ENCODE assay signal across 15 mouse cellular contexts in genomic region chr16:17102630-17103220, GRCm38 (mm10). TPM values are rescaled to one million over a fixed set of nuclear protein-coding genes. Genes with fewer than 3 reads are reported as not detected.
DNase-seq lines count a peak whose midpoint lies in the region; ATAC-seq and TF ChIP-seq lines count a peak whose summit lies in the region.
"Had no signal": no experiment of that assay in that cellular context is flagged by ENCODE, and none has a peak within 500 bp of the region (broad histone marks: within the 10 kb centered on the region; RNA-seq: fewer than 3 reads in every experiment).

No protein-coding gene starts in this region.

- DNase-seq in adrenal gland, postnatal 14 days = peak; percentile 35
- DNase-seq in adrenal gland, adult 2 months = no peak
- no peak for DNase-seq in lung, postnatal 0 days (ENCODE audit: low spot score)
- no peak for DNase-seq in lung, adult 2 months
- no peak for DNase-seq in limb, embryonic 14.5 days (ENCODE audit: low spot score)
- DNase-seq in liver, embryonic 11.5 days (ENCODE audit: low spot score) = no peak
- DNase-seq: cerebellum, adult 8-10 months; liver, postnatal 0 days; right cerebral cortex, postnatal 25 days had no signal

- no peak overlapping the region for H3K4me2 ChIP-seq in hindbrain, embryonic 16.5 days (ENCODE audit: low read length)
- no peak overlapping the region for H3K4me2 ChIP-seq in hindbrain, embryonic 12.5 days (replicated peaks)
- no peak overlapping the region for H3K4me2 ChIP-seq in lung, postnatal 0 days (replicated peaks; ENCODE audit: low read depth, low read length)
- no peak overlapping the region for H3K4me2 ChIP-seq in limb, embryonic 14.5 days (replicated peaks; ENCODE audit: low read depth, low read length, severe bottlenecking)
- H3K4me2 ChIP-seq in liver, embryonic 11.5 days = no peak overlapping the region
- H3K4me2 ChIP-seq: embryonic facial prominence, embryonic 15.5 days had no signal

- no peaks in the 10 kb centered on the region for H3K27me3 ChIP-seq in hindbrain, embryonic 16.5 days (replicated peaks; ENCODE audit: control insufficient read depth, insufficient read depth, low read length)
- no peaks in the 10 kb centered on the region for H3K27me3 ChIP-seq in hindbrain, embryonic 12.5 days
- H3K27me3 ChIP-seq in lung, postnatal 0 days (replicated peaks; ENCODE audit: insufficient read depth, low read length) = no peaks in the 10 kb centered on the region
- H3K27me3 ChIP-seq in limb, embryonic 14.5 days (ENCODE audit: control insufficient read depth, insufficient read depth, low read length) = no peaks in the 10 kb centered on the region
- no peaks in the 10 kb centered on the region for H3K27me3 ChIP-seq in liver, embryonic 11.5 days (replicated peaks; ENCODE audit: control insufficient read depth, insufficient read depth, low read length)
- H3K27me3 ChIP-seq: embryonic facial prominence, embryonic 15.5 days had no signal

- TF ChIP-seq CTCF in lung, postnatal 0 days (IDR thresholded peaks at IDR 0.05) = no peak
- no peak for TF ChIP-seq CTCF in lung, adult 2 months (IDR thresholded peaks at IDR 0.05; ENCODE audit: insufficient read depth, low read length)

- H3K9ac ChIP-seq in hindbrain, embryonic 16.5 days (ENCODE audit: low read depth, low read length) = no peak overlapping the region
- no peak overlapping the region for H3K9ac ChIP-seq in hindbrain, embryonic 12.5 days
- H3K9ac ChIP-seq in lung, postnatal 0 days (replicated peaks; ENCODE audit: low read depth) = no peak overlapping the region
- H3K9ac ChIP-seq in limb, embryonic 14.5 days (ENCODE audit: low read depth, low read length, severe bottlenecking) = no peak overlapping the region
- H3K9ac ChIP-seq in liver, embryonic 11.5 days (ENCODE audit: low read depth, low read length) = no peak overlapping the region
- H3K9ac ChIP-seq: embryonic facial prominence, embryonic 15.5 days; liver, postnatal 0 days had no signal

- H3K9me3 ChIP-seq in hindbrain, embryonic 16.5 days (ENCODE audit: control insufficient read depth, low read length) = no peaks in the 10 kb centered on the region
- H3K9me3 ChIP-seq in hindbrain, embryonic 12.5 days (replicated peaks) = no peaks in the 10 kb centered on the region
- H3K9me3 ChIP-seq in lung, postnatal 0 days (ENCODE audit: low read length) = no peaks in the 10 kb centered on the region
- H3K9me3 ChIP-seq in limb, embryonic 14.5 days (ENCODE audit: control insufficient read depth, low read length) = no peaks in the 10 kb centered on the region
- H3K9me3 ChIP-seq in liver, embryonic 11.5 days (ENCODE audit: control insufficient read depth, low read length) = no peaks in the 10 kb centered on the region
- H3K9me3 ChIP-seq: embryonic facial prominence, embryonic 15.5 days had no signal

- no peak for TF ChIP-seq POLR2A in lung, adult 2 months (IDR thresholded peaks at IDR 0.05; ENCODE audit: borderline replicate concordance, extremely low read depth, low read depth, low read length)
- no peak for TF ChIP-seq POLR2A in limb, embryonic 14.5 days (IDR thresholded peaks at IDR 0.05; ENCODE audit: borderline replicate concordance, extremely low read depth, insufficient read depth, insufficient read length)

- 62% methylated on average over 7 of the region's 7 CpGs for WGBS in hindbrain, embryonic 16.5 days
- 84% methylated on average over 7 of the region's 7 CpGs for WGBS in hindbrain, embryonic 12.5 days
- 52% methylated on average over 7 of the region's 7 CpGs for WGBS in lung, postnatal 0 days
- 56% methylated on average over 7 of the region's 7 CpGs for WGBS in lung, adult 2 months
- 54% methylated on average over 7 of the region's 7 CpGs for WGBS in limb, embryonic 14.5 days
- 82% methylated on average over 7 of the region's 7 CpGs for WGBS in liver, embryonic 11.5 days

- no peak overlapping the region for H3K27ac ChIP-seq in hindbrain, embryonic 16.5 days (ENCODE audit: low read depth, low read length)
- no peak overlapping the region for H3K27ac ChIP-seq in hindbrain, embryonic 12.5 days
- no peak overlapping the region for H3K27ac ChIP-seq in lung, postnatal 0 days (ENCODE audit: low read length)
- no peak overlapping the region; the same call in 1 of the 2 replicates for H3K27ac ChIP-seq in limb, embryonic 14.5 days (replicated peaks; ENCODE audit: low read depth, low read length)
- no peak overlapping the region for H3K27ac ChIP-seq in liver, embryonic 11.5 days (ENCODE audit: low read depth, low read length)
- H3K27ac ChIP-seq: embryonic facial prominence, embryonic 15.5 days had no signal

- TF ChIP-seq EP300 in lung, postnatal 0 days (IDR thresholded peaks at IDR 0.05) = no peak

- H3K4me3 ChIP-seq in hindbrain, embryonic 16.5 days (ENCODE audit: low read length) = no peak overlapping the region
- no peak overlapping the region for H3K4me3 ChIP-seq in hindbrain, embryonic 12.5 days
- H3K4me3 ChIP-seq in lung, postnatal 0 days (ENCODE audit: low read depth, low read length) = no peak overlapping the region
- H3K4me3 ChIP-seq in lung, adult 2 months (replicated peaks; ENCODE audit: extremely low read depth, low read depth, low read length) = no peak overlapping the region
- H3K4me3 ChIP-seq in limb, embryonic 14.5 days (replicated peaks; ENCODE audit: low read length) = no peak overlapping the region
- no peak overlapping the region for H3K4me3 ChIP-seq in liver, embryonic 11.5 days (ENCODE audit: low read depth, low read length)
- H3K4me3 ChIP-seq: embryonic facial prominence, embryonic 15.5 days had no signal

- ATAC-seq in hindbrain, embryonic 16.5 days = peak; percentile 75
- no peak for ATAC-seq in hindbrain, embryonic 12.5 days (ENCODE audit: low FRiP score)
- ATAC-seq in lung, postnatal 0 days = peak; percentile 25; the same call in 1 of the 2 replicates
- ATAC-seq in limb, embryonic 14.5 days (ENCODE audit: low FRiP score, low read depth) = peak; percentile 25; the same call in 1 of the 2 replicates
- ATAC-seq in liver, embryonic 11.5 days (replicated peaks; ENCODE audit: low FRiP score) = no peak
- ATAC-seq: intestine, postnatal 0 days; liver, postnatal 0 days; midbrain, embryonic 16.5 days had no signal

- H3K36me3 ChIP-seq in hindbrain, embryonic 16.5 days (ENCODE audit: control insufficient read depth, insufficient read depth, low read length) = peaks cover 14% of the 10 kb centered on the region
- peaks cover 89% of the 10 kb centered on the region for H3K36me3 ChIP-seq in hindbrain, embryonic 12.5 days
- peaks cover 32% of the 10 kb centered on the region for H3K36me3 ChIP-seq in lung, postnatal 0 days (ENCODE audit: insufficient read depth, low read length)
- peaks cover 79% of the 10 kb centered on the region for H3K36me3 ChIP-seq in limb, embryonic 14.5 days (ENCODE audit: control insufficient read depth, insufficient read depth, low read length)
- H3K36me3 ChIP-seq in liver, embryonic 11.5 days (ENCODE audit: control insufficient read depth, insufficient read depth, low read length) = peaks cover 38% of the 10 kb centered on the region

- no peaks in the 10 kb centered on the region; the same call in 1 of the 2 replicates for H3K4me1 ChIP-seq in hindbrain, embryonic 16.5 days (ENCODE audit: control insufficient read depth, insufficient read depth, low read depth, low read length)
- H3K4me1 ChIP-seq in hindbrain, embryonic 12.5 days = no peaks in the 10 kb centered on the region
- peaks cover 3% of the 10 kb centered on the region; the same call in 1 of the 2 replicates for H3K4me1 ChIP-seq in lung, postnatal 0 days (ENCODE audit: insufficient read depth, low read depth, low read length)
- peaks cover 2% of the 10 kb centered on the region; the same call in 1 of the 2 replicates for H3K4me1 ChIP-seq in lung, adult 2 months (ENCODE audit: control insufficient read depth, insufficient read depth, low read length)
- H3K4me1 ChIP-seq in limb, embryonic 14.5 days (ENCODE audit: control insufficient read depth, insufficient read depth, low read length) = no peaks in the 10 kb centered on the region
- no peaks in the 10 kb centered on the region for H3K4me1 ChIP-seq in liver, embryonic 11.5 days (replicated peaks; ENCODE audit: control insufficient read depth, insufficient read depth, low read length)

RNA-seq across cellular contexts. Expression of gene Ppil2, which starts 8.3 kb away (rescaled TPM):
- 84.2 and 97.6 TPM in 2 replicates for total RNA-seq in adrenal gland, postnatal 14 days (2021)
- 10 to 100 TPM; 80.3 to 98.6 TPM for total RNA-seq in adrenal gland, adult 2 months (2021)
- polyA plus RNA-seq in adrenal gland, adult 2 months (2012; rRNA removed) = 75.6 and 87.1 TPM in 2 replicates
- 135 and 142 TPM in 2 replicates for polyA plus RNA-seq in hindbrain, embryonic 16.5 days (2015; fragmentation: Nextera tagmentation; extraction: Ambion mirVana)
- polyA plus RNA-seq in hindbrain, embryonic 12.5 days (2016; fragmentation: Nextera tagmentation; extraction: Ambion mirVana) = 154 and 157 TPM in 2 replicates
- 82.2 and 91.4 TPM in 2 replicates for polyA plus RNA-seq in lung, postnatal 0 days (2015; fragmentation: Nextera tagmentation; extraction: Ambion mirVana)
- 66.5 and 74.0 TPM in 2 replicates for polyA plus RNA-seq in lung, adult 2 months (2012; rRNA removed)
- polyA plus RNA-seq in limb, embryonic 14.5 days (2012; rRNA removed) = 126 and 131 TPM in 2 replicates
- polyA plus RNA-seq in limb, embryonic 14.5 days (2014; fragmentation: Nextera tagmentation; extraction: Ambion mirVana) = 116 and 133 TPM in 2 replicates
- polyA plus RNA-seq in liver, embryonic 11.5 days (2014; fragmentation: Nextera tagmentation; extraction: Ambion mirVana) = 111 TPM in 2 replicates

RNA-seq across cellular contexts. Expression of gene 2610318N02Rik, which starts 22.2 kb away (rescaled TPM):
- 2.4 and 3.5 TPM in 2 replicates for total RNA-seq in adrenal gland, postnatal 14 days (2021)
- total RNA-seq in adrenal gland, adult 2 months (2021) = 1 to 10 TPM; 1.2 to 1.9 TPM
- polyA plus RNA-seq in adrenal gland, adult 2 months (2012; rRNA removed) = 0.30 and 0.75 TPM in 2 replicates
- 13.0 and 13.3 TPM in 2 replicates for polyA plus RNA-seq in hindbrain, embryonic 16.5 days (2015; fragmentation: Nextera tagmentation; extraction: Ambion mirVana)
- polyA plus RNA-seq in hindbrain, embryonic 12.5 days (2016; fragmentation: Nextera tagmentation; extraction: Ambion mirVana) = 55.0 and 60.0 TPM in 2 replicates
- polyA plus RNA-seq in lung, postnatal 0 days (2015; fragmentation: Nextera tagmentation; extraction: Ambion mirVana) = 0.90 and 1.3 TPM in 2 replicates
- 0.89 and 1.2 TPM in 2 replicates for polyA plus RNA-seq in lung, adult 2 months (2012; rRNA removed)
- polyA plus RNA-seq in limb, embryonic 14.5 days (2012; rRNA removed) = 52.6 and 70.6 TPM in 2 replicates
- 26.3 and 26.4 TPM in 2 replicates for polyA plus RNA-seq in limb, embryonic 14.5 days (2014; fragmentation: Nextera tagmentation; extraction: Ambion mirVana)
- 52.6 and 56.8 TPM in 2 replicates for polyA plus RNA-seq in liver, embryonic 11.5 days (2014; fragmentation: Nextera tagmentation; extraction: Ambion mirVana)
- total RNA-seq: neutrophil, adult 5-6 weeks had no signal

RNA-seq across cellular contexts. Expression of gene Sdf2l1, which starts 29.5 kb away (rescaled TPM):
- 21.0 and 23.8 TPM in 2 replicates for total RNA-seq in adrenal gland, postnatal 14 days (2021)
- 10 to 100 TPM; 33.2 to 42.4 TPM for total RNA-seq in adrenal gland, adult 2 months (2021)
- 45.0 and 64.6 TPM in 2 replicates for polyA plus RNA-seq in adrenal gland, adult 2 months (2012; rRNA removed)
- polyA plus RNA-seq in hindbrain, embryonic 16.5 days (2015; fragmentation: Nextera tagmentation; extraction: Ambion mirVana) = 37.8 and 39.6 TPM in 2 replicates
- polyA plus RNA-seq in hindbrain, embryonic 12.5 days (2016; fragmentation: Nextera tagmentation; extraction: Ambion mirVana) = 57.6 and 67.0 TPM in 2 replicates
- polyA plus RNA-seq in lung, postnatal 0 days (2015; fragmentation: Nextera tagmentation; extraction: Ambion mirVana) = 20.6 and 34.6 TPM in 2 replicates
- 29.1 and 37.2 TPM in 2 replicates for polyA plus RNA-seq in lung, adult 2 months (2012; rRNA removed)
- 34.8 and 35.8 TPM in 2 replicates for polyA plus RNA-seq in limb, embryonic 14.5 days (2012; rRNA removed)
- 32.2 and 38.8 TPM in 2 replicates for polyA plus RNA-seq in limb, embryonic 14.5 days (2014; fragmentation: Nextera tagmentation; extraction: Ambion mirVana)
- polyA plus RNA-seq in liver, embryonic 11.5 days (2014; fragmentation: Nextera tagmentation; extraction: Ambion mirVana) = 96.3 and 108 TPM in 2 replicates

RNA-seq across cellular contexts. Expression of gene Ypel1, which starts 33.2 kb away (rescaled TPM):
- 5.2 and 5.3 TPM in 2 replicates for total RNA-seq in adrenal gland, postnatal 14 days (2021)
- total RNA-seq in adrenal gland, adult 2 months (2021) = 1 to 10 TPM; 6.6 TPM
- polyA plus RNA-seq in adrenal gland, adult 2 months (2012; rRNA removed) = 8.3 and 10.0 TPM in 2 replicates
- 104 and 114 TPM in 2 replicates for polyA plus RNA-seq in hindbrain, embryonic 16.5 days (2015; fragmentation: Nextera tagmentation; extraction: Ambion mirVana)
- 96.2 and 105 TPM in 2 replicates for polyA plus RNA-seq in hindbrain, embryonic 12.5 days (2016; fragmentation: Nextera tagmentation; extraction: Ambion mirVana)
- 10.6 and 15.1 TPM in 2 replicates for polyA plus RNA-seq in lung, postnatal 0 days (2015; fragmentation: Nextera tagmentation; extraction: Ambion mirVana)
- 1.2 and 2.2 TPM in 2 replicates for polyA plus RNA-seq in lung, adult 2 months (2012; rRNA removed)
- polyA plus RNA-seq in limb, embryonic 14.5 days (2012; rRNA removed) = 20.3 and 20.7 TPM in 2 replicates
- 36.9 and 42.9 TPM in 2 replicates for polyA plus RNA-seq in limb, embryonic 14.5 days (2014; fragmentation: Nextera tagmentation; extraction: Ambion mirVana)
- 9.9 and 11.0 TPM in 2 replicates for polyA plus RNA-seq in liver, embryonic 11.5 days (2014; fragmentation: Nextera tagmentation; extraction: Ambion mirVana)

RNA-seq across cellular contexts. Expression of gene Ydjc, which starts 41.7 kb away (rescaled TPM):
- 3.4 and 4.1 TPM in 2 replicates for total RNA-seq in adrenal gland, postnatal 14 days (2021)
- 1 to 10 TPM; 4.9 to 6.5 TPM for total RNA-seq in adrenal gland, adult 2 months (2021)
- 28.2 and 39.2 TPM in 2 replicates for polyA plus RNA-seq in adrenal gland, adult 2 months (2012; rRNA removed)
- polyA plus RNA-seq in hindbrain, embryonic 16.5 days (2015; fragmentation: Nextera tagmentation; extraction: Ambion mirVana) = 52.1 and 56.7 TPM in 2 replicates
- 14.0 and 17.5 TPM in 2 replicates for polyA plus RNA-seq in hindbrain, embryonic 12.5 days (2016; fragmentation: Nextera tagmentation; extraction: Ambion mirVana)
- 1.6 TPM in 2 replicates for polyA plus RNA-seq in lung, postnatal 0 days (2015; fragmentation: Nextera tagmentation; extraction: Ambion mirVana)
- 5.7 and 6.2 TPM in 2 replicates for polyA plus RNA-seq in lung, adult 2 months (2012; rRNA removed)
- 14.1 and 15.5 TPM in 2 replicates for polyA plus RNA-seq in limb, embryonic 14.5 days (2012; rRNA removed)
- 9.0 and 11.8 TPM in 2 replicates for polyA plus RNA-seq in limb, embryonic 14.5 days (2014; fragmentation: Nextera tagmentation; extraction: Ambion mirVana)
- polyA plus RNA-seq in liver, embryonic 11.5 days (2014; fragmentation: Nextera tagmentation; extraction: Ambion mirVana) = 33.5 and 34.2 TPM in 2 replicates

Comparison
In these comparisons a context has a peak if more than half of its experiments do, and no peak if none do; other contexts are left out.
1. ATAC-seq: peak in hindbrain, embryonic 16.5 days (single experiment), lung, postnatal 0 days (single experiment) and limb, embryonic 14.5 days (single experiment); none in hindbrain, embryonic 12.5 days (single experiment) and liver, embryonic 11.5 days (single experiment).